Mouse (Mus musculus) heart, postnatal 0 days (tissue): ENCODE measurements around the gene Zfp987.
"Not testable (repeated sequence)": the region's sequence is repeated elsewhere in the genome, so short reads cannot be mapped to it uniquely, and the experiment has no call there.

Source experiments
- CTCF ChIP-seq: IDR thresholded peaks from 2 replicates; pipeline ENCODE4 v1.5.1; 2016; ENCODE audit warnings: antibody characterized with exemption, control low read depth, low read depth
- EP300 ChIP-seq: IDR thresholded peaks from 2 replicates; pipeline ENCODE4 v1.6.1; 2016; ENCODE audit warnings: antibody characterized with exemption, low read depth

DNA sequence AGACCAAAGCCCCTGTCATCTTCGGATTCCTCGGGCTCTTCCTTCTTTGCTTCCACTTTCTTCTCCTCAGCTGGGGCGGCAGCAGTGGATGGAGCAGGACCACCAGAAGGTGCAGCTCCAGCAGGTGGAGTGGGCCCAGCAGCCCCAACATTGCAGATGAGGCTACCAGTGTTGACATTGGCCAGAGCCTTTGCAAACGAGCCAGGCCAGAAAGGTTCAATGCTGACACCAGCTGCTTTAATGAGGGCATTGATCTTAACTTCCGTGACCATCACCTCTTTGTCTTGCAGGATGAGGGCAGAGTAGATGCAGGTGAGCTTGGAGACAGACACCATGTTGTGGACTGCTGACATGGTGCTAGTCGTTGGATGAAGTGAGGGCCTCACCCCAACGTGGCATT, 23.8 kb upstream of the Zfp987 start:
- not testable (repeated sequence) for TF ChIP-seq CTCF, EP300
